Mouse (Mus musculus) stomach, postnatal 0 days (tissue): Measurements from ENCODE around the gene Dyrk1a.

Source experiments
- CTCF ChIP-seq: IDR thresholded peaks from 2 replicates; pipeline ENCODE4 v1.5.1; 2016; ENCODE audit warnings: antibody characterized with exemption, low read depth, mild to moderate bottlenecking, moderate library complexity
- EP300 ChIP-seq: optimal IDR thresholded peaks from 2 replicates; pipeline ENCODE3; 2016; ENCODE audit warnings: antibody characterized with exemption

DNA sequence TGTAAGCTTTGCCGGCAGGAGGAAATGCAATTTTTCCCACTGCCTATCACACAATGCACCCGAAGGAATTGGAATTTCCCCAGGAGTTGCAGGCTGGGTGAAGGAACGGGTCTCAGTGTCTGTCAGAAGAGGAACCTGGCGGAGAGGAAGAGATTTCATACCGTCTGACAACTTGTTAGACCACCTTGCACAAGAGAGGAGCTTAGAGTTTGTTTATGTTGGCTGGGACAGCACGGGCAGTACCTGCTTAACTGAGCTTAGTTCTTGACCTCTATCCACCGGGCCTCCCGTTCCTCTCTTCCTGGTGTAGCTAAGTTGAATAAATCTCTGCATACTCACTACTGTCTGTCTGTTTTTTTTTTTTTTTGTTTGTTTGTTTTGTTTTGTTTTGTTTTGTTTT is 3.7 kb upstream of the Dyrk1a start:
- TF ChIP-seq CTCF (no peak), EP300 (no peak)
